Mouse (Mus musculus): ENCODE data around the gene Pcsk6.
"Not testable (repeated sequence)": the region's sequence is repeated elsewhere in the genome, so short reads cannot be mapped to it uniquely, and the experiment has no call there.

The Pcsk6 gene

GRCm38 (mm10) chr7:66048446-66049230, 187.1 kb downstream of the Pcsk6 start:
- no peak for DNase-seq (ENCODE audit: low spot score in 2 of 2)

GRCm38 (mm10) chr7:66053946-66054483, 192.5 kb downstream of the Pcsk6 start:
- DNase-seq (ENCODE audit: low spot score in 2 of 2): no peak

DNA sequence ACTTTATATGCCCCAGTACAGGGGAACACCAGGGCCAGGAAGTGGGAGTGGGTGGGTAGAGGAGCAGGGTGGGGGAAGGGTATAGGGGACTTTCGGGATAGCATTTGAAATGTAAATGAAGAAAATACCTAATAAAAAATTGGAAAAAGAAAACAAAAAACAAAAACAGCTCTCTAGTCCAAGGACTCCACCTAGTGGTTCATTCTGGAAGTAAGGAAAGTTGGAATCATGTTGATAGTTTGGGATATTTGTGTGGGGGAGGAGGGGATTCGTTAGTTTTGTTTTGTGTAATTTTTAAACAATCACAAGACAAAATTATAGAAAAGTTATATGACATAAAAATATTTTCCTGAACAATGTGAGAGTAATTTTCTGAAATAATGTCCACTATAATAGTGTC, 193.8 kb downstream of the Pcsk6 start:
- not testable (repeated sequence) for DNase-seq (ENCODE audit: low spot score in 2 of 2)

GRCm38 (mm10) chr7:66058703-66059102, 197.2 kb downstream of the Pcsk6 start, which contains the start of gene Snrpa1:
Gene Snrpa1 (plus strand): TSS chr7:66059003.
- DNase-seq (ENCODE audit: low spot score in 2 of 2): no peak

DNA sequence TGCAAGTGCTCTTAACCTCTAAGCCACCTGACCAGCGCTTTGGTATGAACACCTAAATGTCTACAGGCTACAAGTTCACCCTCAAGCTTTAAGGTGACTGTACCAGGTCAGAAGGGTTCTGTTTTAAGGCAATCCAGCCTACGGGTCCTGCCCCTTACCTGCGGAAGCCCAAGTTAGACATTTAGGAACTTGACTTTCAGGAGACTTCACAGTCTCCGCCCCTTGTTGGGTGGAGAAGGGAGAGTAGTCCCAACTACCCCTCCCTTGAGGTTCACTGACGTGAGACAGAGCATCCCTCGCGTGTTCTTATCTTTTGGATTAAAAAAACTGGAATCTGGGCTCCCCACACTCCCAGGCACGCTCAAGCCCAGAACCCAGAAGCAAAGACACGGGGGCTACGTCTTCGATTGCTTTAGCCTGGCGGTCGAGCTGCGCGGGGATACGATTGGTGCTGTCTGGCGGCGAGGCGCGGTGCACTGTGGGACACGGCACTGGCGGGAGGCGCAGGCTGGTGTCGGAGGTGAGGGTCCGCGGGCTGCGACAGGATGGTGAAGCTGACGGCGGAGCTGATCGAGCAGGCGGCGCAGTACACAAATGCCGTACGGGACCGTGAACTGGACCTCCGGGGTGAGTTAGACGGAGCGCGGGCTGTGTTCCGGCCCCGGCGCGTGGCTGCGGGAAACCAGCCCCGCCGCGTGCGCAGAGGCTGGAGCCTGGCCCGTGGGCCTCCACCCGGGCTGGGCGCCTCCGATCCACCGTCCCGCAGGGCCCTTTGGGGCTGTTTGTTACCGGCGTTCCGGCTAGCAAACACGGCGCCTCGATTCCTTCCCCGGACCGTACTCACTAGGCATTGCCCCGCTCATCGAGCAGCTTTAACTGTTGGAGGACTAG, 198.8 kb downstream of the Pcsk6 start:
- peak; percentile 74 to 82 for DNase-seq (ENCODE audit: low spot score in 2 of 2)

DNA sequence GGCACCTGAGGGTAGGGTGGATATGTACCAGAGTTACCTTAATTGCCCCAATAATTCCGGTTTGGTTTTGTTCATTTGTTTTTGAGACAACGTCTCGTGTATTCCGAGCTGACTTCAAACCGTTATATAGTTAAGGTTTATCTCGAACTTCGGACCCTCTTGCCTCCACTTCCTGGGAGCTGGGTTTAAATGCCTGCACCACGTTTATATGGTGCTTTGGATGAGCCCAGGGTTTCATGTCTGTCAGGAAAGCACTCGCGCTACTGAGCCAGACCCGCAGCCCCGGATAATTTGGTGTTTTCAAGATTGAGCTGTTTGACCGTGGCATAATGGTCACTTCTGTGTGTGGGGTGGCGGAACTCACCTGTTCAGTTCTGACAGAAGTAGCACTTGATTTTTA, 199.5 kb downstream of the Pcsk6 start:
- no peak for DNase-seq (ENCODE audit: low spot score in 2 of 2)

- DNase-seq (ENCODE audit: low spot score in 2 of 2): no peak
These were observed 214.9 kb downstream of the Pcsk6 start for GRCm38 (mm10) chr7:66076411-66076810.

DNA sequence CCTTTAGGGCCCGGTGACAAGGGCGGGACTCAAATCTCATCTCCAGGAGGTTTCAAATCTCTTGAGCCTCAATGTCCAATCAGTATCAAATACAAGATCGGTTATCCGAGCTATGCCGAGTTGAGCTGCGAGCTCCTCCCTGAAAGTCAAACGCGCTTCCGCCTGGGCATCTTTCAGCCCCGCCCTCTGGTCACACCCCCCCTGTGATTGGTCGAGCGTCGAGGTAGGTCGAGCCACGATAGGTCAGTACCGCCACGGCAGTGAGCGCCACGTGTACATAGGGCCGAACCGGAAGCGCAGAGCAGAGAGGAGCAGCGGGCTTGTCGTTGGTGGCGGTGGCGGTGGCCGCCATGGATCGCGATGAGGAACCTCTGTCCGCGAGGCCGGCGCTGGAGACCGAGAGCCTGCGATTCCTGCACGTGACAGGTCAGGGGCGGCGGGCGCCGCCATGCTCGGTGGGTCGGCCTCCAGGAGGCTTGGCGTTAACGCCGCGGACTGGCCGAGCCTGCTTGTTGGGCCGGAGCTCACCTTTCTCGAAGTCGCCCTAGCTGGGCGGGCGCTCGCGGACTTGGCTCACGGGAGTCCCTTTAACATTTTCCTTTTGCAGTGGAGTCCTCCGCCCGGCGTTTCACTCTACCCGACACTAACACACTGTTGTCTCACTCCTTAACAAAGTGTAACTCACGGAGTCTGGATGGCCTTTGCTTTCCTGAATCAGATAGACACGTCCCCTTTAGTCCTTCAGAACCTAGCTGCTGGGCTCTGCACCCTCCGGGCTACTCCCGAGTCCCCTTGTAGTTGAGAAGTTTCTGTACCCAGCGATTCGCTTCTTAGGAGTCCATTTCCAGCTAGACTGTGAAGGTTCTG, 218.1 kb downstream of the Pcsk6 start, which contains the start of gene Selenos:
Gene Selenos (plus strand): TSS at position 286 of the 867 bp plus-strand sequence.
- DNase-seq (ENCODE audit: low spot score in 2 of 2): peak; percentile 91 to 92

- DNase-seq (ENCODE audit: low spot score in 2 of 2): no peak
These were observed 218.7 kb downstream of the Pcsk6 start for GRCm38 (mm10) chr7:66080231-66080613.

- DNase-seq (ENCODE audit: low spot score in 2 of 2): no peak
These were observed 222.2 kb downstream of the Pcsk6 start for GRCm38 (mm10) chr7:66083757-66084156.

- DNase-seq (ENCODE audit: low spot score in 2 of 2): no peak
These were observed 223.0 kb downstream of the Pcsk6 start for GRCm38 (mm10) chr7:66084546-66084945.

DNA sequence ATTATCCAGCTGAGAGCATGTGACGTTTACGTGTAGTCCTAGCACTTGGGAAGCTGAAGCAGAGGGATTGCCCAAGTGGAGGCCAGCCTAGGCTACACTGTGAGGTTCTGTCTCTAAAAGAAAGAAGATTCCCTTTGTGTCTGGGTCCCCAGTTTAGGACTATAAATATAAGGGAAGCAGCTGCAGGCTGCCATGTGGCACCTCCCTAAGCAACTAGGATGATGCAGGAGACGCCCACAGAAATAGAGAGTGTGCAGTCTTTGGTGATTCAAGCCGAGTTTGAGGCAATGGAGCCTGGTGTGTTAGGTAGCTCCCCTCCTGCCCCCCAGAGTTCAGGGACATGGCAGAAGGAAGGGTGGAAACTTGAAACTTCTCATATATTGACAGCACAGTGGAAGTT, 226.1 kb downstream of the Pcsk6 start:
- no peak for DNase-seq (ENCODE audit: low spot score in 2 of 2)

GRCm38 (mm10) chr7:66088077-66088476, 226.5 kb downstream of the Pcsk6 start:
- no peak for DNase-seq (ENCODE audit: low spot score in 2 of 2)

- DNase-seq (ENCODE audit: low spot score in 2 of 2): no peak
These were observed 229.2 kb downstream of the Pcsk6 start for GRCm38 (mm10) chr7:66090676-66091190.

- no peak for DNase-seq (ENCODE audit: low spot score in 2 of 2)
These were observed 230.0 kb downstream of the Pcsk6 start for GRCm38 (mm10) chr7:66091553-66091952.

DNA sequence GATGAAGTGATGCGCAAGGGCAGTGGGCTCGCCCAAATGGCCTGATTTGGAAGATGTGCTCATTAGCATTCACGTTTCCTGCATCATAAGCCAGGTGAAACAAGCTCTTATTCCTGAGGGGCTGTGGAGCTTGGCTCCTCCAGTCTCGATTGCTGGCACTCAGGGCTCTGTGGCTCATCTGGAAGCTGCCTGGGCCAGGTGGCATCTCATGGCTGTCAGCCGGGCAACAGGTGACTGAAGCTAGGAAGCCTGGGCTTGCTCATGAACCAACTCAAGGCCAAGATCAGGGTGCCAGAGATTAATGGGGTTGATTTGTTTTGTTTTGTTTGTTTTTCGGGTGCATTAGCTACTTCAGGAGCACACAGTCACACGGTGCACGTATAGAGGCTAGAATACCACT, 231.1 kb downstream of the Pcsk6 start:
- DNase-seq (ENCODE audit: low spot score in 2 of 2): no peak

GRCm38 (mm10) chr7:66094141-66094540, 232.6 kb downstream of the Pcsk6 start:
- no peak for DNase-seq (ENCODE audit: low spot score in 2 of 2)

DNA sequence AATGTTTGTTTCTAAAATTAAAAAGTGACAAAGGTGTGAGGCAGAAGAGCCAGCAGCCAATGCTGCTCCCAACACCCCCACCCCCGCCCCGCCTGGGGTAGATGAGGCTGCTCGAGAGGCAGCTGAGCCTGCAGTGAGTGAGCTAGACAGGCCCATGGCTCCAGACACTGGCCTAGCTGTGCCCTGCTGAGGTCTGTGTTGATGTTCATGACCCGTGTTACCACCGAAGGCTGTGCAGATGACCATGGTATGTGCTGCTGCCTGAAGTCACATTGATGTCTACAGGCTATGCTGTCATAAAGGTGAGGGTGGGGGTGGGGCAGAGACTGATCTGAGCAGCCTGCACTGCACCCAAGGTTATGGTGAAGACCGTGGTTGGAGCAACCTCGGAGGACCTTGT, 237.3 kb downstream of the Pcsk6 start:
- no peak for DNase-seq (ENCODE audit: low spot score in 2 of 2)
